Mouse (Mus musculus) gastrocnemius, adult 8-10 months (tissue): ENCODE data around the gene Ppargc1a. TPM values are rescaled to one million over a fixed set of nuclear protein-coding genes. Genes with fewer than 3 reads are reported as not detected.

Source experiments
- DNase-seq, 2 experiments: peaks; one replicate each; pipeline ENCODE4 v3.0.0; 2022; ENCODE audit warnings: low spot score in 2 of 2
- total RNA-seq, 4 experiments: library from RNA; stranded (reverse); gene quantifications; 2 replicates each; pipeline ENCODE4 v1.2.4; 2022

The Ppargc1a gene
- 10 to 100 TPM; 26.3 to 47.8 (median 38.9) TPM for total RNA-seq

GRCm38 (mm10) chr5:51567659-51568058 is at the start of gene Ppargc1a:
TSS of gene Ppargc1a (minus strand) at chr5:51567726.
- peak in 1 of 2 experiments; percentile 39 for DNase-seq

GRCm38 (mm10) chr5:51616877-51617276 is 49.4 kb upstream of the Ppargc1a start:
- DNase-seq = no peak

DNA sequence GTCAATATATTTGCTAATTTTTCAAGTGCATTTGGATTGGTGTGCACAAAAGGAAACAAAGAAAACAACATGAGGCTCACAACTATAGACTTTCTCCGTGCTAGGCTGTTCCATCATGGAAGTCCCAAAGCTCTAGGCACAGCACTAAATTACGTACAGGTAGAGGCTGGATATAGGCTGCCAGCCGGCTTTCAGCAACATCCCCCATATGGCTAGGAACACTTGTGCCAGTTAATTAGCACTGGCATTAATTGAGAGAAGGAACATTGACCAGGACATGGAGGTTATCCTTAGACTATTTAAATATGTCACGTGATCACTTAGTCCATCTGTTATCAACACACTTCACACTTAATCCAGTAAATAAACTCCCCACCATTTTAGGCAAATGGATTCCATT is 44.5 kb upstream of the Ppargc1a start:
- no peak for DNase-seq

DNA sequence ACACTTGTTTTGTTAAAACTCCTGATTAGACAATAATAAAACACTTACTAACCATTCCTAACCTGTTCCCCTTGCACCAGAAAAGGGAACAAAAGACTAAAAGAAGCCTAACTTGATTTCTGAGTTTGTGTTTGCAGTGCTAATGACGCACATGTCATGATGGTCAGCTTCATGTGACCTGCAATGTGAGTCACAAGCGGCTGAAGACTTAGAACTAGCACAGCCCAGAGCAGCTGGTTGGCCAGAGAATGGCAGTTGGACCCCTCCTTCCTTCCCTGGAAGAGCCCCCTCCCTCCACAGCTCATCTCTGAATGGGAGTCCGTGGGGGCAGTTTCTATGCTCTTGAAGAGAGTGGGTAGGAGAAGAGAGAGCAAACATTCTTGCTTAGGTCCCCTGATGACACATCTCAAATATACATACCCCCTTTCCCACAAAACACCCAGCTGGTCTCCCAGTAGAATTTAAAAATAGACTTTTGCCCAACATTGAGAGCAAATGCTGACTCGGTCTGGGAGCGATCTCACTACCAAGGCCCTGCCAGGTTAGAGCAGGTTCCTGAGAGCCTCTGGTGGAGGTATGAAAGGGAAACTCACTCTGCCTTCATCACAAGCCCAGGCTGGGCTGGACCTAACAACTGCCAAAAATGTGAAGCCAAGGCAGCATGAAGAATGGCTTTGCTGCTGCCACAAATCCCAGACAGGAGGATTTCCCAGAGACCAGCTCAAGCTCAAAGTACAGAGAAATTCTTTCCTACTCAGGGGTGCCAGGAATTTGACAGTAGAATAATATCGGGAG is 40.4 kb upstream of the Ppargc1a start:
- DNase-seq = no peak

GRCm38 (mm10) chr5:51599549-51599948 is 32.0 kb upstream of the Ppargc1a start:
- DNase-seq = no peak

- peak; percentile 61 to 70 for DNase-seq
Observed at GRCm38 (mm10) chr5:51595644-51596043, 28.1 kb upstream of the Ppargc1a start.

DNA sequence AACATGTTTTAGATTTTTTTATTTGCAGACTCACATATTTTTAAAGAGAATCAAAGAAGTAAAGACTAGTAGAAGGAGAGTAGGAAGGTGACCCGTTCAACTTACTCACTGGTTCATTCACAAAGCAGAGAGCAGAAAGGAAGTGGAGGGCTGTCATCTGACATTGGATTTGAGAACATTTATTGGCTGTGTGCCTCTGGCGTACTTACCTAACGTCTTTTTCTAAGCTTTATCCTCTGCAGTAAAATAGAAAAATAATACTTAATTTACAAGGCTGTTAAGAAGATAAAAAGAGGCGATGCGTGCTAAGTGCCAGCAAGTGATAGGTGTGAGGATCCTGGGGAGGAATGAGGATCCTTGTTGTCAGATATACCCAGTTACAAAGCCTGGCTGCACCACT is 24.7 kb upstream of the Ppargc1a start:
- no peak for DNase-seq

- peak; percentile 20 to 22 for DNase-seq
Observed at GRCm38 (mm10) chr5:51591537-51592154, 24.1 kb upstream of the Ppargc1a start.

DNA sequence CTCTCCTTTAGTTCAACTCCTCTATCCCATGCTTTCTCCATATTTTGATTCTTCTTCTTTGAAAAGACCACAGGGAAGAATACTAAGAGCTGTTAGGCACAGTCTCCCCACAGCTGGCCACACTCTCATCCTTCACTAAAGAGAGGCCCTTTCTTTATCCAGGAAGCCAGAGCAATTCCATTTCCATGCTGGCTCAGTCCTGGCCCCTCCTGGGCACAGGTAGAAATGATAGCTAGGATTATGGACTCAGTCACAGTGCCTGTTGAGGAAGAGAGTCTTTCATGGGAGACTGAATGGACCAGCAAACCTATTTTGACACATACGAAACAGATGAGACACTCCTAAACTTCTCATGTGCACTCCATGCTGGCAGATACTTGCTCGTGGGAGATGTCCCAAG is 18.7 kb upstream of the Ppargc1a start:
- no peak for DNase-seq

DNA sequence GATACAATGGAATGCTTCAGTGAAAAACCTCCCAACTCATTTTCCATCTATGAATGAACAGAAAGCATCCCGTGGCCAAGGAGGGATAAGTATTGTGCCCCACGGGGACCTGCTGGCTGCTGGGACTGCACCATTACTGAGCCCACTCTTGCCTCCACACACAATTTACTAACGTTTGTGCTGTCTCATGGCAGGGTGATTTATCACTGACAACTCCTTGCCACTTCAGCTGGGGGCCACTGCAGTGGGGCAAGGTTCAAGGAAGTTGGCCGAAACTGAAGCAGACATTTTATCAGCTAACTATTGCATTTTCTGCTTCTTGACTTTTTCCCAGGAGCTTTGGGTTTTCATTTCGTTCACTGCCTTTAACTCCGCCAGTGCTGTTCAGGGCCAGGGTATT is 17.5 kb upstream of the Ppargc1a start:
- DNase-seq = no peak

- no peak for DNase-seq
Observed at GRCm38 (mm10) chr5:51584186-51584585, 16.7 kb upstream of the Ppargc1a start.

DNA sequence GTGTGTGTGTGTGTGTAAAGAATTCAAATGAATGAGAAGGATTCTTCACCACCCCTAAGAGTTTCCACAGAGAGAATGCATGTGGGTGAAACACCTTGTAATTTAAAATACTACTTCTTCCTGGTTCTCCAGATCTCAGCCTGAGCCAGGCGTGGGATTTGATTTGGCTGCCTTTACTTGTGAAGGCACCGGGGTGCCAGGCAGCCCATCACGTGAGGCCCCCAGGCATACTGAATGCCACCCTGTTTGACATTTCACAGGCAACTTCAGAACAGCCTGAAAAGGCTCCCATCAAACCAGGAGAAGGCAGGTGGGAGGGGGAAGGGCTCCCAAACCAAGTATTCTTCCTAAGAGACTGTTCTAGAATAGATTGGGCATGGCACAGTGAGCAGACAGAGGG is 16.1 kb upstream of the Ppargc1a start:
- DNase-seq = no peak

- no peak for DNase-seq
Observed at GRCm38 (mm10) chr5:51583030-51583429, 15.5 kb upstream of the Ppargc1a start.

DNA sequence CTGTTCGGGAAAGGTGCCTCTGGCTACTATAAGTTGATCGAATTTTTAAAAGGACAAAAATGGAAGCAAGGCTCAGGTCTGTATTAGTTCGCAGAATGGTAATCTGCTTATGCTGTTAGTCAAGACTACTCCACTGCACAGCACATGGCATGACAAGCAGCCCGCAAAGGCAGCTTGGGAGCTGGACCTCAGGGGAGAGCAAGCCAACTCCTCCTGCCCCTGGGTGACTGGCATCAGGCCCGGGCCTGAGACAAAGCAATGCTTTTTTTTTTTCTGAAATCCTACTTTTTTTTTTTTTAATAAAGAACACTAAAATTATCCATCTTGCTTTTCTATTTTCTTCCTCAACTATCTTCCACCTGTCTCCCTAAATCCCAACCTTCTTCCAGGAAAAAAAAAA is 15.1 kb upstream of the Ppargc1a start:
- DNase-seq = no peak

DNA sequence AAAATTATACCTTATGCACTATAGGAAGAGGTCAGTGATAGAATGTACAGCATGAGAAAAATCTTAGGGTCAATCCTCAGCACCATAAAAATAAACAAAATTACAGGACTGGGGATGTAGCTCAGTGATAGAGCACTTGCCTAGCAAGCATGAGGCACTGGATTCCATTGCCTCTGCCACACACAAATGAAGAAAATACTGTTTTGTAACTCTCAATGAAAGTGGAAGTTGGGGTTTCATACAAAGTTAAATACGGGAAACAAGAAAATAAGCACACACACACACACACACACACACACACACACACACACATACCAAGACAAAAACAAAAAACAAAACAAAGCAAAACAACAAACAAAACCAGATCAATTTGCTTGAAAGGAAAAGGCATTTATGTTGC is 10.1 kb upstream of the Ppargc1a start:
- no peak for DNase-seq

DNA sequence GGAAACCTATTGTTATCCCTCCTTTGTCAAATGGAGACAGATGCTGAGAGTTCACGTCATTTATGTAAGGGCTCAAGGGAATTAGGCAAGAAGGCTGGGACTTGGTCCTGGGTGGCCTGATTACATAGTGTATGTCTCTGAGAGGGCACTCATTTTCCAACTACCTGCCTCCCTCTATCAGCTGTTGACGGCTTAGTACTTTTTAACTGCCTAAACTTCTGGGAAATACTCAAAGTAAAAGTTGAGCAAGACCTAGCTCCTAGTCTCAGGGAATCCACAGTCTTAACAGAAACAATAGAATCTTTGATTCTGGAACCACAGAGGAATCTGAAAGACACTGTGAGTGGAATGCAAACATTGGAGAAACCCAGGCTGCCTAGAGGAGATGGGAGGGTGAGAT is 6.2 kb upstream of the Ppargc1a start:
- no peak for DNase-seq

DNA sequence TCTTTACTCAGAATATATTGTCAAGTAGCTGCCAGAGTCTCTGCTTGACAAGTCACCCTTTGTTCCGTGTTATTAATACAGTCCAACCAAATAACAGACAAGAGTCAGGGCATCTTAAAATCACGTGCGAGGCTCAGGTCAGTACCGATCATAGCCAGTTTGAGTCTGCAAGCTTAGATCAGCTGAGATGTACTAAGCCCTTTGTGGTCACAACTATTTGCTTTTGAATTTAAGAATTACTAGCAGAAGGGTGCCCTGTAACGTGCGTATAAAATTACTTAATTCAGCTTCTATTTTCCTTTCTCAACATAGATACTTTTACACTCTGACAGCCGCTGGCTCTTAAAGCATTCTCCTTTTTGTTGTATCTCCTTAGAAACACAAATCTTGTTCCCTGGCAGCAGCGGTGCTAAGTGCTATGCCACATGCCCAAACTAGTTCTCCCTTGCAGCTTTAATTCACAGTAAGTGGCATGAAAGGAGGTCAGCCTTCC is 718 bp upstream of the Ppargc1a start:
- peak in 1 of 2 experiments; percentile 5 for DNase-seq

- DNase-seq = no peak
Observed at GRCm38 (mm10) chr5:51565672-51566071, 1.9 kb downstream of the Ppargc1a start.

- no peak for DNase-seq
Observed at GRCm38 (mm10) chr5:51565038-51565437, 2.5 kb downstream of the Ppargc1a start.

DNA sequence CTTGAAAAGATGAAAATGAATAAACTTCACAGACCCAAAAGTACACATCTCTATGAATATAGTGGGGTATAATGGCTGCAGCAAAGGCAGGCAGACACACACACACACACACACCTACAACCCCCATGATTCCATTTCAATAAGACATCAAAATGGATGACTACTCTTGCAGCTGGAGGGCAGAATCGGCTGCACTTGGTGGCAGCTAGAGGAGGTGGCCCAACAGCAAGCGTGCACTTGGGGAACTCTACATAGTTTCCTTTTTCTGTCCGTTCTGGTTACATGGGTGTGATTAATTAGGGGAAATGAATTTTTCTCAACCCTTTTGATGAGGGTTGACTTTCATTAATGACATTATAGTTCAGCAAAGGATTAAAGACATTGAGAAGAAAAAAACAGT is 4.0 kb downstream of the Ppargc1a start:
- no peak for DNase-seq

DNA sequence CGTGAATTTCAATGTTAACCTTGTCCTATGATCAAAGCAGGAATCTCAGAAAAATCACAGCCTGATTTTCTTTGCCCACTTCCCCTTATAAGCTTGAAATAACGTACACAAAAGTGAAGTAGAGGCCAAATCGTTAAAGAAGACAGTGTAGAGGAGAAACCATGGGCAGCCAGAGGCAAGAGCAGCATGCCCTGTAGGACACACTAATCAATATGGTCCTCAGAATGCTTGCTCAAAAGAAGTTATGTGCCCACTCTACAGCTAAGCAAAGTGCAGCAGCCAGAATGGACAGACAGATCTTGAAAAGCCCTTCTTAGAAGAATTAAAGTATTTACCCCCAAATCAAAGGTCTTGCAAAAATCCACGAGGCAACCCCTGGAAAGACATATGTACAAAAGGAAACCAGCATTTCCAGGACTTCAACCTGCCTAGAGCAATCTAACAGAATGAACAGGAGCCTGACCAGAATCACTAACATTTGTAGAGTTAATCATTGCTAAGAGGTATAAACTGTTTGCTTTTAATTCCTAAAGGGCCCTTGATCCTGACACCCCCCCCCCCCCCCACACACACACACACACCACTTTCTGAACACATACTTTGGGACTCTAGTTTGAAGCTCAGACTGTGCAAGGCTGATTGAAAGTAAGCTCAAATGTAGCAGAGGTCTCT is 9.8 kb downstream of the Ppargc1a start:
- DNase-seq = no peak

DNA sequence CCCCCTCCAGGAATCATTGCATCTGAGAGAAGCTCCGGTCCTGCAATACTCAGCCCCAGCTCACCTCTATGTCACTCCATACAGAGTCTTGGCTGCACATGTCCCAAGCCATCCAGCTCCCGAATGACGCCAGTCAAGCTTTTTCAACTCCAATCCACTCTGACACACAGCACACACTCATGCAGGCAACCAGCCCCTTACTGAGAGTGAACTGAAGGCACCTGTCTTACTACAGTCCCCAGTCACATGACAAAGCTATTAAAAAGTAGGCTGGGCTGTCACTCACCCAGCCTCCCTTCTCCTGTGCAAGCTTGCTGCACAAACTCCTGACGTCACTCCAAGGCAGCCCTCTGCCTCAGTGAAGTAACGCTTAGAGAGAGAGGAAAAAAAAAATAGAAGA is 13.9 kb downstream of the Ppargc1a start:
- peak; percentile 31 to 40 for DNase-seq
